Mouse (Mus musculus) retina, embryonic 14.5 days (tissue): ENCODE measurements around the gene Zfp850.
"Not testable (repeated sequence)": the region's sequence is repeated elsewhere in the genome, so short reads cannot be mapped to it uniquely, and the experiment has no call there.

Experiments
- DNase-seq: peaks from one replicate; pipeline ENCODE4 v3.0.0-alpha.2; 2015; ENCODE audit warnings: low spot score

Gene Zfp850

GRCm38 (mm10) chr7:28013549-28014444, at the start of gene Zfp850:
Zfp850 (minus strand) TSS chr7:28014115.
- DNase-seq, result peak; percentile 84

DNA sequence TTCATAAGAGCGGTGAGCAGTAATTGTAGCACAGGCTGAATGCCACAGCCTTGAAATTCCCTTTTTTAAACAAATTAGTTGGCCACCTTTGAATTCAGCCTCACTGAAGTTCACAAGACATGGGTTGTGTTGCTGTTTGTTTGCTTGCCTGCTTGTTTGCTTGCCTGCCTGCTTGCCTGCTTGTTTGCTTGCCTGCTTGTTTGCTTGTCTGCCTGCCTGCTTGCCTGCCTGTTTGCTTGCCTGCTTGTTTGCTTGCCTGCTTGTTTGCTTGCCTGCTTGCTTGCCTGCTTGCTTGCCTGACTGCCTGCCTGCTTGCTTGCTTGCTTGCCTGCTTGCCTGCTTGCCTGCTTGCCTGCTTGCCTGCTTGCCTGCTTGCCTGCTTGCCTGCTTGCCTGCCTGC, 46.1 kb upstream of the Zfp850 start:
- DNase-seq, result no peak

GRCm38 (mm10) chr7:28053046-28053930, 39.4 kb upstream of the Zfp850 start:
- DNase-seq, result no peak

- no peak for DNase-seq
Observed at GRCm38 (mm10) chr7:28050584-28050983, 36.7 kb upstream of the Zfp850 start.

DNA sequence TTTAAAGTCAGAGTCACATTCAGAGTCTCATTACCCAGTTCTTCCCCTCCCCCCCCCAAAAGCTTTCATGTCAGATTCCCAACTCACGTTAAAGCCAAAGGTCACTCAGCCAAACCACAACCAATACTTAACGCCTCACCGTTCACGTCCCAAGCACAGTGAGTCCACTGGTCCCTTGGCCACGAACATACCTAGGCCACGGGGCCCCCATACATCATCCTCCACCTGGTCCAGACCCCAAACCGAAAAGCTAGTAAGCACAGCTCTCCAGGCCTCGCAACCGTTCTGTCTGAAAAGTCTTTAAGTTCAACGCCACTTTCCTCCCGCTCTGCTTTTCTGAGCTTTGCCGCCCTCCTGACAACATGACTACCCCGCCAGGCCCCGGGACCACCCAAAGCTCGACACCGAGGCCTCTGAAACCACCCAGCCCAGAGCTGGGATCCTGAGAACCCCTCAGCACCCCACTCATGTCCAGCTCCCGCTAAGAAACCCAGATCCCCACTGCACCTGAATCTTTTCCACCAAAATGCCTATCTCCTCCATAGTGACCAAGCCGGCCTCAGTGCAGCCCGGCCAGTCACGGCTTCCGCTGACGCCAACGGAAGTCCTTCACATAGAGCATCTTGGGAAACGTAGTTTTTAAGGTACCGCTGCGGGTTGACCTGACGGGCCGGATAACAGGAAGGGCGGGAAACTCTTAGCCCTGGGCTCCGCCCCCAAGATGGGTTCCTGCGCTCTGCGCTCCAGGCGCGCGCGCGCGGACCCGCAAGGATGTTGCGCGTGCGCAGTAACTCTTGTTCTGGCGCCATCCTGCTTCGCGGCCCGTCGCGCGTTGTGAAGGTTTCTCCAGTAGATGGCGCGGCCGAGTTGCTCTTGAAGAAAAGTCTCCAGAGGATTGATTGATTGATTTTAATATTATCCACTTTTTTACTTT, 35.8 kb upstream of the Zfp850 start, which contains the start of gene Psmc4:
TSS of gene Psmc4 (minus strand) at position 626 of the 934 bp plus-strand sequence.
- peak; percentile 100 for DNase-seq

- DNase-seq, result no peak
Observed at GRCm38 (mm10) chr7:28044524-28044923, 30.6 kb upstream of the Zfp850 start.

- no peak for DNase-seq
Observed at GRCm38 (mm10) chr7:28014445-28014810, 513 bp upstream of the Zfp850 start.

GRCm38 (mm10) chr7:28010271-28010670, 3.6 kb downstream of the Zfp850 start:
- DNase-seq, result no peak

DNA sequence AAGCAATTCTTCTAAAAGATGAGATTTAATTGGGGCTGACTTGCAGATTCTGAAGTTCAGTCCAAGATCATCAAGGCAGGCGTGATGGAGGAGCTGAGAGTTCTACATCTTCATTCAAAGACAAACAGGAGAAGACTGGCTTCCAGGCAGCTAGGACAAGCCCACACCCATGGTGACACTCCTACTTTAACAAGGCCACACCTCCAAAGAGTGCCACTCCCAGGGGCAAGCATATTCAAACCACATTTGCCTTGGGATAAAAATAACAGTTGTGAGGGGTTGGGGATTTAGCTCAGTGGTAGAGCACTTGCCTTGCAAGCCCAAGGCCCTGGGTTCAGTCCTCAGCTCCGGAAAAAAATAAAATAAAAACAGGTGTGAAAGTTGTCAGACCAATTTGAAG, 31.7 kb downstream of the Zfp850 start:
- no peak for DNase-seq

- peak; percentile 83 for DNase-seq
Observed at GRCm38 (mm10) chr7:27978683-27979528, 35.0 kb downstream of the Zfp850 start, which contains the start of gene Zfp780b. Zfp780b (minus strand) TSS chr7:27979171.

DNA sequence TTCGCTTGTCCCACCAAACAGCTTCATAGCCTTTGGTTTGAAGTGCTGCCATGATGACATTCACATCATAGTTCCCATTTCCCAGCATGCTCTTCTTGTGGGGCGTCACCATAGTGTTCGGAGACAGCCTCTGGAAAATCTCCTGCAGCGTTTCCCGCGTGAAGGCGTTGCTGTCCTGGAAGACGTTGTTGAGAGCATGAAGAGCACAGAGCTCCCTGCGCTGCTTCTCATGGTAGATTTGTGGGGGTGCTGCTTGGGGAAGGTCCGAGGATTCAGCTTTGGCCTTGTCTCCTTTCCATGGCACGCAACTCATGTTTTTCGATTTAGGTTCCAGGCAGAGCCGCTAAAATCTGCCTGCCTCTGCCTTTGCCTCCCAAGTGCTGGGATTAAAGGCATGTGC, 64.5 kb downstream of the Zfp850 start:
- not testable (repeated sequence) for DNase-seq

DNA sequence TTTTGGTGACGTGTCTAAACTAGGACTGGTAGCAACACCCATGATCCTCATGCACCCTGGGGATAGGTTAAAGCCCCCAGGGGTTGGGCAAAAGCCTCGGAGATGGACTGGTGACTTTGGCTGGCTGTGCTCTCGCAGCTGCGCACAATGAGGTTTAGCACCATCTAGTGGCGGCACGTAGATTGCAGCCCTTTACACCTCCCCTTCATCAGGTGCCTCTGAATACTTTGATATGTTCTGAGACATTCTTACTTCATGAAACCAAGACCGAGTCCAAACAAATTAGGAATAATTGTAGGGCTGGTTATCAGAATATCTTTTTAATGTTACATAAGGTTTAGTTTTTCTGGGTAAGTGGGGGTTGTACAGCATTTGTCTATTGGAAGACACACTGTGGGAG, 72.0 kb downstream of the Zfp850 start:
- DNase-seq, result peak; percentile 33
